Mouse (Mus musculus) layer of hippocampus, adult 11-12 months (tissue): ENCODE results near the gene Hba-a1.
"Not testable (repeated sequence)": the region's sequence is repeated elsewhere in the genome, so short reads cannot be mapped to it uniquely, and the experiment has no call there.

Experiments used
- DNase-seq: peaks from one replicate; pipeline ENCODE4 v3.0.0; 2022; ENCODE audit warnings: low spot score

Hba-a1 gene

GRCm38 (mm10) chr11:32262674-32263415, 20.5 kb upstream of the Hba-a1 start:
- DNase-seq, result no peak

DNA sequence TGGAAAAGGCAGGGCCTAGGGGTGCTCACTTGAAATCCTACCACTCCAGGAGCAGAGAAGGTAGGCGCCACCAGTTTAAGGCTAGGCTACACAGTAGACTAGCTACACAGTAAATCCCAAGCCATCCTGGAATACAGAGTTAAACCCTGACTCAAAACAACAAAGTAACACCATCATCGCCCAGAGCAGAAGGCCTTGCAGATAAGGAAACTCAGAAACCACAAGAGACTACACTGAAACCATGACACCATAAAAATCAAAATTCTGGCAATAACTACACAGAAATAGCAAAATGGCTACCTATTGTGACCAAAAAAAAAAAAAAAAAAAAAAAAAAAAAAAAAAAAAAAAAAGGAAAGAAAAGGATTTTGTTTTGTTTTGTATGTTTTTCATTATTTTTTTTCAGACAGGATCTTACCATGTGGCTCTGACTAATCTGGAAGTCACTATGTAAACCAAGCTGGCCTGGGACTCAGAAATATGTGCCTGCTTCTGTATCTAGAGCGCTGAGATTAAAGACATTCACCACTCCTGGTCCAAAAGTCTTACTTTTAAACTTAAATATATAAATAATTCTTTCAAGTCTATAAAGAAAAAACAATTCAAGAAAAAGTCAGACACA, 18.1 kb upstream of the Hba-a1 start:
- DNase-seq, result no peak

GRCm38 (mm10) chr11:32266194-32266593, 17.1 kb upstream of the Hba-a1 start:
- no peak for DNase-seq

GRCm38 (mm10) chr11:32266776-32267175, 16.5 kb upstream of the Hba-a1 start:
- no peak for DNase-seq

- DNase-seq, result peak; percentile 95
Observed at GRCm38 (mm10) chr11:32267188-32267884, 16.0 kb upstream of the Hba-a1 start, which contains the start of gene Nprl3. Gene Nprl3, minus strand, starts transcription at chr11:32267707.

DNA sequence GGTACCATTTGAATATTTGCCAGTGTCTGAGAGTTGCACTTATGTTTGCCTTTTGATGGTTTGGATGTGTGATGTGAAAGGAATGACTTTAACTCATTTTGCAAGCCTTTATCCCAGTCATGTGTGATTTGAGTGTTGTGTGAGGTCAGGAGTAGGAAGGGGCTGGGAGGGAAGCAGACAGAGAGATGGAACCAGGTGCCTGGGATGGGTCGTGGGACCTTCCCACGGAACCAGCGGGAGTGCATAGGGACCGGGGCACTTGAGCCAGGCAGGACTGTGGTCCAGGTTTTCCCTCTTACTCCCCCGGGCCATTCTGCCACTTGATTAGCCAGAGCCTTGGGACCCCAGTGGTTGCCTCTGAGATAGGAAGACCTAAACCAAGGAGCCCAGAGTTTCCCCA, 15.3 kb upstream of the Hba-a1 start:
- no peak for DNase-seq

- no peak for DNase-seq
Observed at GRCm38 (mm10) chr11:32268952-32269351, 14.4 kb upstream of the Hba-a1 start.

DNA sequence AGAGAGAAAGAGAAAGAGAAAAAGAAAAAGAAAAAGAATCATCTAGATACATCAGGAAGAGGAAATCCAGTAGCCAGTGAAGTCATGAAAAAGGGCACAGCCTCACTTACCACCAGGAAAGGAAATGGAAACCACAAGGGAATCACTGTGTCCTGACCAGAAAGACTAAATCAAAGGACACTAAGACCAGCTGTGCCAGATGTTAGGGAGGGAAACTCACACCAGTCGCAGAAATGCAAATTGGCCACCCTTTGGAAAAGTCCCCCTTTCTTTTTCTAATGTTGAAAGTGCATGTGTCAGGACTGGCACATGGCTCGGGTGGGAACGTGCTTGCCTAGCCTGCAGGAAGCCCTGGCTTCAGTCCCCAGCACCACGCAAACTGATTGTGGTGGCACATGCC, 12.1 kb upstream of the Hba-a1 start:
- no peak for DNase-seq

GRCm38 (mm10) chr11:32276347-32276746, 7.0 kb upstream of the Hba-a1 start, which contains the start of gene Hba-x:
Gene Hba-x, plus strand, starts transcription at chr11:32276400.
- no peak for DNase-seq

DNA sequence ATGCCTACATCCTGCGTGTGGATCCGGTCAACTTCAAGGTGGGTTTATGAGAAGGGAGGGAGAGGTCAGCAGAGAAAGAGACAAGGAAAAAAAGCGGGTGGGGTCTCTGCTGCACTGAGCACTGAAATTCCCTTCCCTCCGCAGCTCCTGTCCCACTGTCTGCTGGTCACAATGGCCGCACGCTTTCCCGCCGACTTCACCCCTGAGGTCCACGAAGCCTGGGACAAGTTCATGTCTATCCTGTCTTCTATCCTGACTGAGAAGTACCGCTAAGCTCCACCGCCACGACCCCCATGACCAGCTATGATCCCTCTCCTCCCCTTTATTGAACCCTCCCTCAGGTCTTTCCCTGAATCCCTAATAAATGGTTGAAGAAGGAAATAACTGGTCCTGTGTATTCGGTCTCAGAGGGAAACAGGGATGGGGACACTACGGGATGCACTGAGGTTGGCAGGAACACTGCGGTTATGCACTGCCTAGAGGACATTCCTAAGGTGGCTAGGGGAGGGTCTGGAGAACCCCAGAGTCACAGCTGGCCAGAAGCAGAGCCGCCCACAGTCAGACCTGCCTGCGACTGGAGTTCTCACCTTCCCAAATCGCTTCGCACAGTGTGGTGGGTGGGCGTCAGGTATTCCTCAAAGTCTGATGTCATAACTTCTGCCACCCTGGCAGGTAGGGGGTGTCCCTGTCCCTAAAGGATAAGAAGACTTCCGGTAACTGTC, 5.4 kb upstream of the Hba-a1 start:
- no peak for DNase-seq

- DNase-seq, result no peak
Observed at GRCm38 (mm10) chr11:32278458-32278957, 4.8 kb upstream of the Hba-a1 start.

- no peak for DNase-seq
Observed at GRCm38 (mm10) chr11:32280646-32281045, 2.7 kb upstream of the Hba-a1 start.

- no peak for DNase-seq
Observed at GRCm38 (mm10) chr11:32281416-32282144, 1.7 kb upstream of the Hba-a1 start.

- not testable (repeated sequence) for DNase-seq
Observed at GRCm38 (mm10) chr11:32284582-32284981, 1.3 kb downstream of the Hba-a1 start.

GRCm38 (mm10) chr11:32285031-32285775, 1.9 kb downstream of the Hba-a1 start:
- no peak for DNase-seq

- DNase-seq, result not testable (repeated sequence)
Observed at GRCm38 (mm10) chr11:32285887-32286286, 2.6 kb downstream of the Hba-a1 start.

- peak; percentile 88 for DNase-seq
Observed at GRCm38 (mm10) chr11:32286695-32287492, 3.6 kb downstream of the Hba-a1 start, which contains the start of gene Hbq1b. Gene Hbq1b, plus strand, starts transcription at chr11:32286965.

DNA sequence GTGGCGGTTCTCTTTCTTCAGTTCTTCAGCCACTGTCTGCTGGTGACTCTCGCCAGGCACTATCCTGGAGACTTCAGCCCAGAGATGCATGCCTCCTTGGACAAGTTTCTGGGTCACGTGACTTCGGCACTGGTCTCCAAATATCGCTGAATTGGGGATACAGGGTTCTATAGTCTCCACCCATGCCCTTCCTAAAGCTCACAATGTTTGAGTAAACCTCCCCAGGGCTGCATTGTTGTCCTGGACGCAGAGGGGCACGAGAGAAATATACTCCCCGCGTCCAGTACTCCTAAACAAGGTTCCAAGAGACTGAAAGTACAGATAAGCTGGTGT, 4.1 kb downstream of the Hba-a1 start:
- DNase-seq, result no peak

DNA sequence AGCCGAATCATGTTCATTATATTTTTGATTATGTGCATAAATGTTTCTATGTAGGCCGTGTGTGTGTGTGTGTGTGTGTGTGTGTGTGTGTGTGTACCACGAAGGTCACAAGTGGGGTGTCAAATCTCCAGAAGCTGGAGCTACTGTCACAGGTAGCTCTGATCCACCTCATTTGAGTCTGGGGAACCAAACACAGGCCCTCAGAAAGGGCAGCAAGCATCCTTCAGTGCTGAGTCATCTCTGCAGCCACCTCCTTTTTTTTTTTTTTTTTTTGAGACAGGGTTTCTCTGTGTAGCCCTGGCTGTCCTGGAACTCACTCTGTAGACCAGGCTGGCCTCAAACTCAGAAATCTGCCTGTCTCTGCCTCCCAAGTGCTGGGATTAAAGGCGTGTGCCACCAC, 9.5 kb downstream of the Hba-a1 start:
- not testable (repeated sequence) for DNase-seq

DNA sequence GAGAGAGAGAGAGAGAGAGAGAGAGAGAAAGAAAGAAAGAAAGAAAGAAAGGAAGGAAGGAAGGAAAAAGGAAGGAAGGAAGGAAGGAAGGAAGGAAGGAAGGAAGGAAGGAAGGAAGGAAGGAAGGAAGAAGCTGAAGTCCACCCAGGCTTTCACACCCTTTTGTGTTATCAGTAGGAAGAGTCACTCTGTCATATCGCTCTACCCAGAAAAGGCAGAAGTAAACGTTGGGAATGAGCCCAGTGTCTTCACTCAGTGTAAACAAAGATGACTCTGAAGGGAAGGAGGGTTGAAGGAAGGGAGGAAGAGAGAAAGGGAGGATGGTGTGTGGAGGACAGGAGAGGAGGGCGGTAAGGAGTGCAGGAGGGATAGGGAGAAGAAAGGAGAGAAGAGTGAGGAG, 10.2 kb downstream of the Hba-a1 start:
- not testable (repeated sequence) for DNase-seq
